Mouse (Mus musculus): ENCODE measurements around the gene Irgc1. TPM values are rescaled to one million over a fixed set of nuclear protein-coding genes. Genes with fewer than 3 reads are reported as not detected.

Gene Irgc1
- total RNA-seq, 1 experiment = not detected

DNA sequence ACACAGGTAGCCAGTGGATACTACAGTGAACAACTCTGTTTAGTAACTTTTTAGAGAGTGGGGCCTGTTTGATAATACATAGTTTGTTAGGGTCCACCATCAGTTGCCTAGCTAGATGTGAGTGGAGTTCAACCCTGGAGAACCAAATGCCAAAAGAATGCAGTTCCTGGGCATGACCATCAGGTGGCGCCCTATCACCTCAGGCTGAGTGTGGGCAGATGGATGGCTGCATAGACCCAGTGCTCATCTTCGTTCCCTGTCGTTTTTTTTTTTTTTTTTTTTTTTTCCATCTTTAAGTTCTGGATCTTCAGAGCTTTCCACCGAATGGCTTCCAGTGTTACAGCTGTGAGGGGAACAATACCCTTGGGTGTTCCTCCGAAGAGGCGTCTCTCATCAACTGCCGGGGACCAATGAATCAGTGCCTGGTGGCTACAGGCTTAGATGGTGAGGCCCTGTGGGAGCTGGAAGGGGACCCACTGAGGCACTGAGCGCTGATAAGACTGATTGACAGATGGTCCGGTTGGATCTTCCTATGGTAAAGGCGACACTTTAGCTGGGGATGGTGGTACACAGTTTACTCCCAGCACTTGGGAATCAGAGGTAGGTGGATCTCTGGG, 21.9 kb upstream of the Irgc1 start:
- peak; percentile 92 for TF ChIP-seq ZNF384 (IDR thresholded peaks at IDR 0.05; ENCODE audit: low read depth, low read length)
- TF ChIP-seq ZC3H11A (IDR thresholded peaks at IDR 0.05; ENCODE audit: borderline replicate concordance, low read depth, low read length) = 0 out of 2 replicates have a peak, but pooled peaks have one; percentile 15
- no peak for TF ChIP-seq CHD2 (IDR thresholded peaks at IDR 0.05; ENCODE audit: low read depth, low read length)
- Histone ChIP-seq H3K9ac (ENCODE audit: insufficient read depth, low read depth, low read length, poor library complexity, severe bottlenecking) (no peak overlapping the region), H3K4me3 (ENCODE audit: insufficient read depth in 1 of 2, low read depth in 1 of 2, low read length in 2 of 2, poor library complexity in 1 of 2, severe bottlenecking in 1 of 2) (no peak overlapping the region), H3K4me1 (ENCODE audit: control insufficient read depth in 2 of 2, insufficient read depth in 2 of 2, low read length in 2 of 2, poor library complexity in 1 of 2) (peaks cover 0 to 4% of the 10 kb centered on the region in 2 experiments; a peak in 1 of 4 replicates), H3K27ac (ENCODE audit: insufficient read depth, low read depth, low read length, poor library complexity, severe bottlenecking) (no peak overlapping the region), H3K36me3 (ENCODE audit: control insufficient read depth, insufficient read depth, low read length, poor library complexity, severe bottlenecking) (peaks cover 14% of the 10 kb centered on the region), H3K9me3 (ENCODE audit: control insufficient read depth, insufficient read depth, low read depth, low read length) (no peaks in the 10 kb centered on the region)
- no peak for DNase-seq (ENCODE audit: low read depth, low spot score)
- in situ Hi-C loops (cut with MboI; ENCODE audit: low sequenced_read_pairs in 2 of 2, unreplicated experiment in 2 of 2) = no loop called here

DNA sequence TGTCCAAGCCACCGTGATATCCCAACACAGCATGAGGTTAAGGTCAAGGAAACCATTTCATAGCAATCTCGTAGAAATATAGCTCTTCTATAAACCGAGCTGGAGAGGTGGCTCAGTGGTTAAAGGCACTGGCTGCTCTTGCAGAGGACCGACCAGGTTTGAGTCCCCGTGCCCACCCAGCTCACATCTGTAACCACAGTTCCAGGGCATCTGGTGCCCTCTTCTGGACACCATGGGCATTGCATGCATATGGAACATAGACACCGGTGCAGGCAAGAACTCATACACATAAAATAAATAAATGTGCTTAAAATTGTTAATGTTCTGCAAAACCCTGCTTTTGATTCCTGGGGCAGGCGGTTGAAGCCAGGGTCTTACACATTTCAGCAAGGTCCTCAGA, 20.8 kb upstream of the Irgc1 start:
- no peak for DNase-seq (ENCODE audit: low read depth, low spot score)

DNA sequence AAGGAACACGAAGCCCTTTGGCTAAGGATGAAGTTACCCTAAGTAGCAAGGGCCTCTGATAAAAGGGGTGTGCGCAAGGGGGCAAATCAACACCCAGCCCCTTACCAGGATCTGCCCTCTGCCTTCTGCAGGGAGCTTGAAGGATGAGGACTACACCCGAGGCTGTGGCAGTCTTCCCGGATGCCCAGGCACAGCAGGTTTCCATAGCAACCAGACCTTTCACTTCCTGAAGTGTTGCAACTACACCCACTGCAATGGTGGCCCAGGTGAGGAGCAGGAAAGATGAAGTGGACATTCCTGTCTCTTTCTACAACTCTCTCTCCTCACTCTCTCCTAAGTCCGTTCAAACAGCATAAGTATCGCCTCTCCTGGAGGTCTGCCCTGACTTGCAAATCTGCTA, 20.3 kb upstream of the Irgc1 start:
- Histone ChIP-seq H3K4me1 (ENCODE audit: control insufficient read depth in 2 of 2, insufficient read depth in 2 of 2, low read length in 2 of 2, poor library complexity in 1 of 2) (peaks cover 0 to 4% of the 10 kb centered on the region in 2 experiments; a peak in 1 of 4 replicates), H3K9me3 (ENCODE audit: control insufficient read depth, insufficient read depth, low read depth, low read length) (no peaks in the 10 kb centered on the region), H3K4me3 (ENCODE audit: insufficient read depth in 1 of 2, low read depth in 1 of 2, low read length in 2 of 2, poor library complexity in 1 of 2, severe bottlenecking in 1 of 2) (no peak overlapping the region), H3K27ac (ENCODE audit: insufficient read depth, low read depth, low read length, poor library complexity, severe bottlenecking) (no peak overlapping the region), H3K9ac (ENCODE audit: insufficient read depth, low read depth, low read length, poor library complexity, severe bottlenecking) (no peak overlapping the region), H3K36me3 (ENCODE audit: control insufficient read depth, insufficient read depth, low read length, poor library complexity, severe bottlenecking) (peaks cover 15% of the 10 kb centered on the region)
- TF ChIP-seq HCFC1 (IDR thresholded peaks at IDR 0.05; ENCODE audit: borderline replicate concordance, insufficient read depth, low read length) (no peak), ZNF384 (IDR thresholded peaks at IDR 0.05; ENCODE audit: low read depth, low read length) (no peak), ZC3H11A (IDR thresholded peaks at IDR 0.05; ENCODE audit: borderline replicate concordance, low read depth, low read length) (no peak), MAFK (IDR thresholded peaks at IDR 0.05; ENCODE audit: insufficient read depth, low read depth, low read length) (no peak), CHD2 (IDR thresholded peaks at IDR 0.05; ENCODE audit: low read depth, low read length) (no peak)
- in situ Hi-C loops (cut with MboI; ENCODE audit: low sequenced_read_pairs in 2 of 2, unreplicated experiment in 2 of 2) = no loop called here
- no peak for DNase-seq (ENCODE audit: low read depth, low spot score)

More for the DNA sequence above, 20.8 kb upstream of the Irgc1 start:
- H3K27ac ChIP-seq (ENCODE audit: insufficient read depth, low read depth, low read length, poor library complexity, severe bottlenecking) = no peak overlapping the region
- peaks cover 0 to 4% of the 10 kb centered on the region in 2 experiments; a peak in 1 of 4 replicates for H3K4me1 ChIP-seq (ENCODE audit: control insufficient read depth in 2 of 2, insufficient read depth in 2 of 2, low read length in 2 of 2, poor library complexity in 1 of 2)
- H3K9me3 ChIP-seq (ENCODE audit: control insufficient read depth, insufficient read depth, low read depth, low read length) = no peaks in the 10 kb centered on the region
- no peak overlapping the region for H3K4me3 ChIP-seq (ENCODE audit: insufficient read depth in 1 of 2, low read depth in 1 of 2, low read length in 2 of 2, poor library complexity in 1 of 2, severe bottlenecking in 1 of 2)
- in situ Hi-C loops (cut with MboI; ENCODE audit: low sequenced_read_pairs in 2 of 2, unreplicated experiment in 2 of 2) = no loop called here
- H3K9ac ChIP-seq (ENCODE audit: insufficient read depth, low read depth, low read length, poor library complexity, severe bottlenecking) = no peak overlapping the region
- peaks cover 15% of the 10 kb centered on the region for H3K36me3 ChIP-seq (ENCODE audit: control insufficient read depth, insufficient read depth, low read length, poor library complexity, severe bottlenecking)
- TF ChIP-seq HCFC1 (IDR thresholded peaks at IDR 0.05; ENCODE audit: borderline replicate concordance, insufficient read depth, low read length) = no peak
- TF ChIP-seq MAFK (IDR thresholded peaks at IDR 0.05; ENCODE audit: insufficient read depth, low read depth, low read length) = no peak
- no peak for TF ChIP-seq CHD2 (IDR thresholded peaks at IDR 0.05; ENCODE audit: low read depth, low read length)
- TF ChIP-seq ZNF384 (IDR thresholded peaks at IDR 0.05; ENCODE audit: low read depth, low read length) = no peak
- no peak for TF ChIP-seq ZC3H11A (IDR thresholded peaks at IDR 0.05; ENCODE audit: borderline replicate concordance, low read depth, low read length)

DNA sequence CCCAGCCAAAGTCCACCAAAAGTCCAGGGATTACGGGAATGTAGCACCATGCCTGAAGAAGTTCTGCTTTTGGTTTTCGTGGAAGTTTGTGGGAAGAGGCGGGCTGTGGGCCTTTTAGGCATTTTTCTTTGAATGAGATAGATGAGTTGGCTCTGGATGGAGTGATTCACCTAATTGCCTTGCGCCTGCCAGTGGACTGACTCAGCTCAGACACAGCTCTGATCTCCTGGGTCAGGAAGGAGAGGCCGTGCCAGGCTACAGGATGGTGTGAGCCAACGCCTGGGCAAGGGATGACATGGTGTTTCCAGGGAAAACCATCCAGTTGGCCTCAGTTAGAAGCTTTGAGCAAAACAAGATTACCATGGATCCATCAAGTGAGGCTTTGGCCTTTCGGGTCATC, 18.3 kb upstream of the Irgc1 start:
- no peak for DNase-seq (ENCODE audit: low read depth, low spot score)
- in situ Hi-C loops (cut with MboI; ENCODE audit: low sequenced_read_pairs in 2 of 2, unreplicated experiment in 2 of 2) = no loop called here
- TF ChIP-seq HCFC1 (IDR thresholded peaks at IDR 0.05; ENCODE audit: borderline replicate concordance, insufficient read depth, low read length) (no peak), ZNF384 (IDR thresholded peaks at IDR 0.05; ENCODE audit: low read depth, low read length) (no peak), CHD2 (IDR thresholded peaks at IDR 0.05; ENCODE audit: low read depth, low read length) (no peak), MAFK (IDR thresholded peaks at IDR 0.05; ENCODE audit: insufficient read depth, low read depth, low read length) (no peak), ZC3H11A (IDR thresholded peaks at IDR 0.05; ENCODE audit: borderline replicate concordance, low read depth, low read length) (no peak)
- no peaks in the 10 kb centered on the region for H3K9me3 ChIP-seq (ENCODE audit: control insufficient read depth, insufficient read depth, low read depth, low read length)
- H3K9ac ChIP-seq (ENCODE audit: insufficient read depth, low read depth, low read length, poor library complexity, severe bottlenecking) = no peak overlapping the region
- H3K4me3 ChIP-seq (ENCODE audit: insufficient read depth in 1 of 2, low read depth in 1 of 2, low read length in 2 of 2, poor library complexity in 1 of 2, severe bottlenecking in 1 of 2) = no peak overlapping the region
- H3K4me1 ChIP-seq (ENCODE audit: control insufficient read depth in 2 of 2, insufficient read depth in 2 of 2, low read length in 2 of 2, poor library complexity in 1 of 2) = peaks cover 0 to 2% of the 10 kb centered on the region in 2 experiments; a peak in 1 of 4 replicates
- no peak overlapping the region for H3K27ac ChIP-seq (ENCODE audit: insufficient read depth, low read depth, low read length, poor library complexity, severe bottlenecking)
- peaks cover 24% of the 10 kb centered on the region; the same call in 1 of the 2 replicates for H3K36me3 ChIP-seq (ENCODE audit: control insufficient read depth, insufficient read depth, low read length, poor library complexity, severe bottlenecking)

Measured in ES-E14 (cell line).